Mouse (Mus musculus) ES-E14 (cell line): ENCODE data around the gene Grxcr1.

Source experiments
- CHD2 ChIP-seq: IDR thresholded peaks from 2 replicates; pipeline ENCODE4 v1.6.1; 2014; ENCODE audit warnings: mild to moderate bottlenecking, low read depth, low read length, inconsistent platforms
- MAFK ChIP-seq: IDR thresholded peaks from 2 replicates; pipeline ENCODE4 v1.6.1; 2014; ENCODE audit warnings: mild to moderate bottlenecking, low read depth, low read length, inconsistent platforms; ENCODE audit not compliant: insufficient read depth
- ZNF384 ChIP-seq: IDR thresholded peaks from 2 replicates; pipeline ENCODE4 v1.6.1; 2012; ENCODE audit warnings: low read depth, low read length, inconsistent platforms

DNA sequence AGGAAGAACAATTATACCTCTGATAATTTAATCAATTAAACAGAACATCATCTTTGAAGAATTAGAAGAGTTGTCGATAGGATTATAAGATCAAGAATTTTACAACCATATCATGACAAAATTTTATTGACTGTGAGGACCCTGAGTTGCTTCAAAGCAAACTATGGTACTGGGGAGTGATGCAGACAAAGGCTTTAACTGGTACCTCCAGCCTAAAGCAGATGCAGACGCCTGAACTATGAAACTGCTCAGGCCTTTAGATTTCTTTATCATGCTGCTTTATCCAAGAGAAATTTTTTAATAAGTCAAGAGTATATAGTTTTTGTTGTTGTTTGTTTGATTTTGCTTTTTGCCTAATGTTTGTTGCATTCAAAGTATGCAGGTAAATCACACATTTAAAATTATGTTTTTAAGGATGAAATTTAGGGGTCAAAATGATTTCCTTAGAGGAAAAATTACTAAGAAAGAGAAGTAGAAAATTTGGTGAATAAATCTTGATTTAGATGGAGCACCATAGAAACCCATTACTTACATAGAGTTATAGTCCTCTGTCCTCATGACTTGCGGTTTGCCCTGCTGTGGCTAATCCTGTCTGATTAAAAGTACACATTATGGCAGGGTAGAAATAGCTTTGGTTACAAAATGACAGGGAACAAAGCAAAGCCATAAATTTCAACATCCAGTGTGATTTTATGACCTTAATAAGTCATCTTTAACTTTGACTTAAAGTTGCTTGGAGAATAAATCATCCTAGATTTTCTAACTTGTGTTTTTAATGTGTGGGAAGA lies 97.4 kb downstream of the Grxcr1 start:
- no peak for TF ChIP-seq ZNF384
- no peak for TF ChIP-seq MAFK
- no peak for TF ChIP-seq CHD2
